Mouse (Mus musculus): ENCODE data around the gene Ercc2.

GRCm38 (mm10) chr7:19342481-19343027 is 39.3 kb upstream of the Ercc2 start:
- TF ChIP-seq CTCF (IDR thresholded peaks at IDR 0.05; ENCODE audit: borderline replicate concordance, control insufficient read depth, extremely low read depth, insufficient read depth, low read length, poor library complexity) = peak; percentile 94
- TF ChIP-seq POLR2A (IDR thresholded peaks at IDR 0.05; ENCODE audit: control insufficient read depth, extremely low read depth, insufficient read depth, low read length, poor library complexity) = no peak
